Mouse (Mus musculus) bone marrow, adult 2 months (tissue): ENCODE measurements at regions not wholly inside any gene's neighbourhood (a gene's known extent, or its start where the extent isn't known, plus 50 kb on each side); places are given as distances from the start of the nearest gene placed in this dataset.

Experiments used
- H3K27ac ChIP-seq: fragments of 200-500 bp; 2 replicates; pipeline ENCODE4 v1.5.1; 2012; ENCODE audit warnings: low read depth, mild to moderate bottlenecking, control low read depth, inconsistent platforms, low read length; ENCODE audit not compliant: control insufficient read depth, poor library complexity, insufficient read depth
- H3K4me1 ChIP-seq: fragments of 200-500 bp; 2 replicates; pipeline ENCODE4 v1.6.1; 2011; ENCODE audit warnings: low read length; ENCODE audit not compliant: control insufficient read depth, insufficient read depth
- H3K4me3 ChIP-seq: fragments of 200-500 bp; replicated peaks from 2 replicates; pipeline ENCODE3; 2011; ENCODE audit warnings: mild to moderate bottlenecking, low read depth, low read length, control low read depth; ENCODE audit not compliant: control insufficient read depth
- CTCF ChIP-seq: fragments of 200-500 bp; IDR thresholded peaks from 2 replicates; pipeline ENCODE4 v1.5.1; 2011; ENCODE audit warnings: low read length, control low read depth; ENCODE audit not compliant: control insufficient read depth, insufficient read depth
- POLR2A ChIP-seq: fragments of 200-500 bp; IDR thresholded peaks from 2 replicates; pipeline ENCODE4 v1.6.1; 2011; ENCODE audit warnings: low read depth, mild to moderate bottlenecking, control low read depth, low read length, borderline replicate concordance; ENCODE audit not compliant: control insufficient read depth
- WGBS: fragments of 180-500 bp; shearing (Covaris S2); methylation state at CpG from one replicate; pipeline ENCODE4 v1.1.7; 2018; 5-methylcytosine and 5-hydroxymethylcytosine counted together

DNA sequence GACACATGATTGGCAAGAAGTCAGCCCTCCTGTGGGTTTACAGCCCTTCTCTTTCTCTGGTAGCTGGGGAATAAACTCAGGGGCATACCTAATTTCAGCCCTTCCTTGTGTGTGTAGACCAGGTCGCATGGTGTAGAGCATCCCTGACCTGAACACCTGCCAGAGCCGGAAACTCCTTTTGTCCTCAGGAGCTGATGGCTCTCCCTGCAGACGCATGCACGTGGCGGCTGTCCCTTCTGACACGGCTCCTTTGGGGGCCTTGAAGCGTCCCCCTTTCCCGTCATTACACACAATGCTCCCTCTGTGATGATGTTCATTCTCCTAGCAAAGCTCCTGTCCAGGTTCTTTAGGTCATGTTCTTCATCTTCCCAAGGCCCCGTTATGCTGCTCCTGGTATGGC is 203.3 kb downstream of the Diras2 start:
- Histone ChIP-seq H3K4me3 (no peak overlapping the region), H3K27ac (no peak overlapping the region), H3K4me1 (no peaks in the 10 kb centered on the region; the same call in 1 of the 2 replicates)
- TF ChIP-seq CTCF (no peak), POLR2A (no peak)
- WGBS, result 80% methylated on average over 9 of the region's 9 CpGs

- TF ChIP-seq POLR2A, result no peak
- no peak for TF ChIP-seq CTCF
- Histone ChIP-seq H3K4me1 (no peaks in the 10 kb centered on the region; the same call in 1 of the 2 replicates), H3K4me3 (no peak overlapping the region), H3K27ac (no peak overlapping the region)
- 64% methylated on average over 8 of the region's 8 CpGs for WGBS
Observed at GRCm38 (mm10) chr13:52328766-52329165, 202.3 kb downstream of the Diras2 start.

DNA sequence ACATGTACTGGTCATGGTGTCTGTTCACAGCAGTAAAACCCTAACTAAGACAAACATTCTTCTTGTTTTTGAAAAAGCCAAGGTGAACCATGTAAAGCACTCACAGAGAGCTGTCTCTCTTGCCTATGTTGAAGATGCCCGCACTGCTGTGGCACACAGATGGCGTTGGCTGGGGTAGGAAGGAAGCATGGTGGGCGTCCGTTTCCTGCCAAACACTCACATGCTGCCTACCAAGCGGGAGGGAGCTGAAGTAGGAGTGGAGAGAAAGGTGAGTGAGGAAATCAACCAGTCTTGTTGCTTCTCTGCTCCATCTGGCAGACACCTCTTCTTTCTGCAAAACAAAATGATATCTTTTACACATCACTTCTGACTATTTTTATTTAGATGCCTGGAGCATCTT is 200.0 kb downstream of the Diras2 start:
- H3K27ac ChIP-seq, result no peak overlapping the region
- no peak for TF ChIP-seq CTCF
- no peak for TF ChIP-seq POLR2A
- 8% methylated on average over 5 of the region's 5 CpGs for WGBS
- H3K4me3 ChIP-seq, result no peak overlapping the region
- no peaks in the 10 kb centered on the region; the same call in 1 of the 2 replicates for H3K4me1 ChIP-seq

- TF ChIP-seq POLR2A, result no peak
- no peak for TF ChIP-seq CTCF
- WGBS, result 3% methylated on average over 3 of the region's 3 CpGs
- Histone ChIP-seq H3K4me3 (no peak overlapping the region), H3K27ac (no peak overlapping the region), H3K4me1 (no peaks in the 10 kb centered on the region; the same call in 1 of the 2 replicates)
Observed at GRCm38 (mm10) chr13:52334962-52335361, 196.1 kb downstream of the Diras2 start.

- 84% methylated on average over 7 of the region's 7 CpGs for WGBS
- TF ChIP-seq POLR2A (no peak), CTCF (no peak)
- no peak overlapping the region for H3K4me3 ChIP-seq
- H3K4me1 ChIP-seq, result no peaks in the 10 kb centered on the region
- no peak overlapping the region for H3K27ac ChIP-seq
Observed at GRCm38 (mm10) chr13:52337936-52338335, 193.1 kb downstream of the Diras2 start.

DNA sequence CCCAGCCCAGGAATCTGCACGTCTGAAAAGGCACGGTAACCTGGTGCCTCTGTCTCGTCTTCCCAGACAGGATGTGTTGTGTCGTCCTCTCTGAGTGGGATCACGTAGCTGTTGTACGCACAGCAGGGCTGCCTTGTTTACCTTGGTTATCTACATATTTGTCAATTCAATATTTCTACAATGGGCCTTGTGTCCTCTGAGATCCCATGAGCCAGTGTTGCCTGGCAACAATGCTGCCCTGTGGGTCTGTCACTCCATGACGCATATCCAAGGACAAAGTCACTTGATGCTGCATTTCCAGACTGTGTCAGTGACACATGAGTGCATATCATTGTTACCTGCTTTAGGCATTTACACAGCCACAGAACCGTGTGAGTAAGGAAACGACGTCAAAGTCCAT is 191.9 kb downstream of the Diras2 start:
- Histone ChIP-seq H3K4me1 (no peaks in the 10 kb centered on the region), H3K27ac (no peak overlapping the region), H3K4me3 (no peak overlapping the region)
- no peak for TF ChIP-seq POLR2A
- no peak for TF ChIP-seq CTCF
- 88% methylated on average over 10 of the region's 10 CpGs for whole genome bisulfite sequencing

DNA sequence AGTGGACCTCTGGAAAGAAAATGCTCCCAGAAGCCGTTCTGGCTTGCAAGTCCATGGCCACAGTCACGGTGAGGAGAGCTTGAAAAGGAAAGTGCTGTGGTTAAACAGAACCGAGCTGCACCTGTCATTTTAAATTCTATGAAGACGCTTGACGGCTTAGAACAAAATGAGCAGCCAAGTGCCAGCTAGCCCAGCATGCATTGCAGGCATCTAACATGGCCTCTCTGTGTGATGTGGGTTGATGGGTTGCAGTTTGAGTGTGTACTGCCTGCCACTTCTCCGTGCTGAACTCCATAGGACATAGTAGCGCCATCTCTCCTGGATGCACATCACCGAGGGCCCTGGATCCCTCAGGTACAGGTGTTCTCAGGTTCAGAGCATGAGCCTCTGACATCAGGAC is 189.1 kb downstream of the Diras2 start:
- H3K4me3 ChIP-seq, result no peak overlapping the region
- 47% methylated on average over 8 of the region's 8 CpGs for whole genome bisulfite sequencing
- no peak overlapping the region for H3K27ac ChIP-seq
- H3K4me1 ChIP-seq, result no peaks in the 10 kb centered on the region
- no peak for TF ChIP-seq POLR2A
- no peak for TF ChIP-seq CTCF

DNA sequence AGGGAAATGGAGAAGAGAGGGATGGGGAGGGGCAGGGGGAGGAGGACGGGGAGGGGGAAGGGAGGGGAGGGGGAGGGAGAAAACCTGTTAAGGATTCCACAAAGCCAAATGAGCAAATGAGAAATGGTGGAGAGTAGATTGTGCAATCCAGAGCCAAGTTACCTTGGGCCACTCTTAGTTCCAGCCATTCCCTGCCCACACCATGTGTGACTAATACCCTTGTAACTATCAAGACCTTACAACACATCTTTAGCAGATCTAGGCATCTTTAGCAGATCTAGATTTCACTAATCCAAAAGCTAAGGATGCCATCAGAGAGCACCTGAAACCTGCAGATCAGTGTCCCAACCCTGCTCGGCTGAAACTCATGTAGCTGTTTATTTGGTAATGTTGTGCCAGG is 186.7 kb downstream of the Diras2 start:
- H3K27ac ChIP-seq, result no peak overlapping the region
- no peak overlapping the region for H3K4me3 ChIP-seq
- WGBS, result 72% methylated on average over 2 of the region's 2 CpGs
- no peak for TF ChIP-seq POLR2A
- no peak for TF ChIP-seq CTCF
- H3K4me1 ChIP-seq, result no peaks in the 10 kb centered on the region

DNA sequence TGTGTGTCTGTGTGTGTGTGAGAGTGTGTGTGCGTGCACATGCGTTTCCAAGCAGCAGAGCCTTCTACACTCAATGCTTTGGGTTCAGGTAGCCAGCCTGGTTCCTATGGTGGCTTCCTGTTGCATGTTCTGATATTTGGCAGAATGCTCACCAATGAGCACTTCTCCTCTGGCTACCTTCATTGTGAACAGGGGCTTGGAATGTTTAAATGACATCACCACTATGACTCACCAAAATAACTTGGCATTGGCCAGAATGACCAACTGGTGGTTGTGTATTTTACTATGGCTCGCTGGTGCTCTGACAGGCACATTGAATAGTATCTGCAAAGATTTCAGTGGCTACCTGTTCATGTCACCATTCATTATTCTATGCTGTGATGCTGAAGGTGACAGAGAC is 186.2 kb downstream of the Diras2 start:
- whole genome bisulfite sequencing, result 88% methylated on average over 3 of the region's 3 CpGs
- no peak for TF ChIP-seq POLR2A
- TF ChIP-seq CTCF, result no peak
- no peak overlapping the region for H3K4me3 ChIP-seq
- H3K4me1 ChIP-seq, result no peaks in the 10 kb centered on the region
- no peak overlapping the region for H3K27ac ChIP-seq
